Mouse (Mus musculus) intestine, postnatal 0 days (tissue): Measurements from ENCODE around the gene Zfand3. TPM values are rescaled to one million over a fixed set of nuclear protein-coding genes. Genes with fewer than 3 reads are reported as not detected.

Experiments
- ATAC-seq: fragments of 200-750 bp; cut with Nextera tagmentation; 2 replicates; pipeline ENCODE4 v1.8.0; 2017; ENCODE audit warnings: mild to moderate bottlenecking, moderate TSS enrichment, moderate library complexity
- H3K27ac ChIP-seq: fragments of 300-500 bp; sonication (generic); 2 replicates; pipeline ENCODE4 v1.5.1; 2014; ENCODE audit warnings: mild to moderate bottlenecking, low read depth, low read length, moderate library complexity
- H3K27me3 ChIP-seq: fragments of 300-500 bp; sonication (generic); replicated peaks from 2 replicates; pipeline ENCODE4 v1.6.1; 2014; ENCODE audit warnings: low read length, mixed read lengths; ENCODE audit not compliant: control insufficient read depth, insufficient read depth
- H3K36me3 ChIP-seq: fragments of 300-500 bp; sonication (generic); 2 replicates; pipeline ENCODE4 v1.6.1; 2014; ENCODE audit warnings: mild to moderate bottlenecking, moderate library complexity; ENCODE audit not compliant: control insufficient read depth, insufficient read depth
- H3K4me1 ChIP-seq: fragments of 300-500 bp; sonication (generic); replicated peaks from 2 replicates; pipeline ENCODE4 v1.6.1; 2014; ENCODE audit warnings: antibody characterized with exemption, low read length, mixed read lengths; ENCODE audit not compliant: control insufficient read depth, insufficient read depth
- H3K4me2 ChIP-seq: fragments of 300-500 bp; sonication (generic); replicated peaks from 2 replicates; pipeline ENCODE4 v1.6.1; 2014; ENCODE audit warnings: low read depth, mild to moderate bottlenecking, moderate library complexity
- H3K4me3 ChIP-seq: fragments of 300-500 bp; sonication (generic); 2 replicates; pipeline ENCODE4 v1.5.1; 2014; ENCODE audit warnings: low read depth, low read length
- H3K9ac ChIP-seq: fragments of 300-500 bp; sonication (generic); 2 replicates; pipeline ENCODE4 v1.6.1; 2014; ENCODE audit warnings: mild to moderate bottlenecking, low read depth, low read length
- H3K9me3 ChIP-seq: fragments of 300-500 bp; sonication (generic); 2 replicates; pipeline ENCODE4 v1.6.1; 2016; ENCODE audit warnings: mixed run types; ENCODE audit not compliant: control insufficient read depth
- CTCF ChIP-seq: sonication (generic); IDR thresholded peaks from 2 replicates; pipeline ENCODE4 v1.5.1; 2016; ENCODE audit warnings: low read depth, mild to moderate bottlenecking, control low read depth, antibody characterized with exemption, moderate library complexity
- WGBS: fragments of 180-500 bp; shearing (Covaris S2); extraction: QIAGEN DNeasy Blood & Tissue Kit; methylation state at CpG from one replicate; pipeline ENCODE4 v1.1.7; 2014; 5-methylcytosine and 5-hydroxymethylcytosine counted together
- polyA plus RNA-seq: library from polyadenylated mRNA; unstranded; fragments of >200 nt; fragmentation: Nextera tagmentation; extraction: Ambion mirVana; gene quantifications from 2 replicates; pipeline ENCODE4 v1.2.1, GENCODE M21; 2015

Gene Zfand3
- polyA plus RNA-seq, 1 experiment from 2014 or later, result 38.0 TPM

GRCm38 (mm10) chr17:30063849-30064248, 59.3 kb downstream of the Zfand3 start:
- H3K9me3 ChIP-seq, result no peaks in the 10 kb centered on the region
- no peaks in the 10 kb centered on the region for H3K27me3 ChIP-seq
- peaks cover 8% of the 10 kb centered on the region; the same call in 1 of the 2 replicates for H3K4me1 ChIP-seq
- H3K4me2 ChIP-seq, result no peak overlapping the region
- no peak for TF ChIP-seq CTCF
- H3K36me3 ChIP-seq, result peaks cover 5% of the 10 kb centered on the region; the same call in 1 of the 2 replicates
- no peak overlapping the region for H3K4me3 ChIP-seq
- 26% methylated on average over 3 of the region's 3 CpGs for WGBS
- no peak overlapping the region for H3K27ac ChIP-seq
- H3K9ac ChIP-seq, result no peak overlapping the region
- peak; percentile 84 for ATAC-seq

GRCm38 (mm10) chr17:30064746-30065145, 60.2 kb downstream of the Zfand3 start:
- peaks cover 5% of the 10 kb centered on the region; the same call in 1 of the 2 replicates for H3K36me3 ChIP-seq
- 72% methylated on average over 4 of the region's 4 CpGs for WGBS
- no peak for ATAC-seq
- H3K4me3 ChIP-seq, result no peak overlapping the region
- peaks cover 5% of the 10 kb centered on the region; the same call in 1 of the 2 replicates for H3K4me1 ChIP-seq
- H3K27me3 ChIP-seq, result no peaks in the 10 kb centered on the region
- no peak overlapping the region for H3K4me2 ChIP-seq
- TF ChIP-seq CTCF, result no peak
- no peak overlapping the region for H3K9ac ChIP-seq
- H3K27ac ChIP-seq, result no peak overlapping the region
- H3K9me3 ChIP-seq, result no peaks in the 10 kb centered on the region

- no peak overlapping the region for H3K4me3 ChIP-seq
- TF ChIP-seq CTCF, result no peak
- no peaks in the 10 kb centered on the region for H3K4me1 ChIP-seq
- H3K4me2 ChIP-seq, result no peak overlapping the region
- peaks cover 5% of the 10 kb centered on the region; the same call in 1 of the 2 replicates for H3K36me3 ChIP-seq
- ATAC-seq, result no peak
- 90% methylated on average over 3 of the region's 3 CpGs for WGBS
- H3K27ac ChIP-seq, result no peak overlapping the region; the same call in 1 of the 2 replicates
- no peaks in the 10 kb centered on the region for H3K27me3 ChIP-seq
- no peaks in the 10 kb centered on the region for H3K9me3 ChIP-seq
- H3K9ac ChIP-seq, result no peak overlapping the region
These were observed 65.2 kb downstream of the Zfand3 start for GRCm38 (mm10) chr17:30069776-30070175.

GRCm38 (mm10) chr17:30070631-30071030, 66.1 kb downstream of the Zfand3 start:
- no peaks in the 10 kb centered on the region for H3K4me1 ChIP-seq
- H3K4me3 ChIP-seq, result no peak overlapping the region
- no peak overlapping the region for H3K27ac ChIP-seq
- H3K9me3 ChIP-seq, result no peaks in the 10 kb centered on the region
- 81% methylated on average over 5 of the region's 5 CpGs for WGBS
- H3K9ac ChIP-seq, result no peak overlapping the region
- no peak for ATAC-seq
- peaks cover 5% of the 10 kb centered on the region; the same call in 1 of the 2 replicates for H3K36me3 ChIP-seq
- H3K4me2 ChIP-seq, result no peak overlapping the region
- H3K27me3 ChIP-seq, result no peaks in the 10 kb centered on the region
- no peak for TF ChIP-seq CTCF

GRCm38 (mm10) chr17:30072613-30073012, 68.1 kb downstream of the Zfand3 start:
- 79% methylated on average over 3 of the region's 3 CpGs for WGBS
- Histone ChIP-seq H3K9me3 (no peaks in the 10 kb centered on the region), H3K9ac (no peak overlapping the region), H3K36me3 (0 out of 2 replicates have a peak, but pooled peaks cover 8% of the 10 kb centered on the region), H3K4me3 (no peak overlapping the region), H3K27ac (no peak overlapping the region), H3K4me1 (no peaks in the 10 kb centered on the region), H3K27me3 (no peaks in the 10 kb centered on the region), H3K4me2 (no peak overlapping the region)
- ATAC-seq, result no peak
- no peak for TF ChIP-seq CTCF

GRCm38 (mm10) chr17:30075896-30076295, 71.4 kb downstream of the Zfand3 start:
- H3K27me3 ChIP-seq, result no peaks in the 10 kb centered on the region
- no peaks in the 10 kb centered on the region for H3K4me1 ChIP-seq
- H3K9ac ChIP-seq, result no peak overlapping the region
- H3K4me3 ChIP-seq, result no peak overlapping the region
- H3K4me2 ChIP-seq, result no peak overlapping the region
- no peaks in the 10 kb centered on the region for H3K9me3 ChIP-seq
- TF ChIP-seq CTCF, result no peak
- no peak overlapping the region for H3K27ac ChIP-seq
- no peak for ATAC-seq
- H3K36me3 ChIP-seq, result 0 out of 2 replicates have a peak, but pooled peaks cover 3% of the 10 kb centered on the region
- 51% methylated on average over 5 of the region's 5 CpGs for WGBS
